Comparison of ENCODE assay signal across 13 mouse cellular contexts in genomic region chr12:102964486-102964885, GRCm38 (mm10).
"Had no signal": no experiment of that assay in that cellular context is flagged by ENCODE, and none has a peak within 500 bp of the region (broad histone marks: within the 10 kb centered on the region; RNA-seq: fewer than 3 reads in every experiment).

No protein-coding gene starts in this region.

- DNase-seq: lung, adult 18-20 months; lung, embryonic 14.5 days; lung, postnatal 10 days; lung, postnatal 4 days; right cerebral cortex, postnatal 14 days; thymus, adult 2 months; thymus, postnatal 25 days; thymus, postnatal 4 days had no signal

- H3K4me2 ChIP-seq: lung, embryonic 14.5 days; midbrain, embryonic 15.5 days; neural tube, embryonic 12.5 days; stomach, embryonic 15.5 days had no signal

- ATAC-seq: midbrain, embryonic 15.5 days had no signal

- H3K9me3 ChIP-seq: midbrain, embryonic 15.5 days; neural tube, embryonic 12.5 days; stomach, embryonic 15.5 days had no signal

- H3K27me3 ChIP-seq: midbrain, embryonic 15.5 days; neural tube, embryonic 12.5 days; stomach, embryonic 15.5 days had no signal

- H3K27ac ChIP-seq: liver, embryonic 14.5 days; midbrain, embryonic 15.5 days; neural tube, embryonic 12.5 days; stomach, embryonic 15.5 days; stomach, postnatal 0 days had no signal

- H3K36me3 ChIP-seq: midbrain, embryonic 15.5 days; neural tube, embryonic 12.5 days; stomach, embryonic 15.5 days had no signal

- H3K4me1 ChIP-seq: stomach, embryonic 15.5 days had no signal

- H3K9ac ChIP-seq: liver, embryonic 14.5 days; lung, embryonic 14.5 days; midbrain, embryonic 15.5 days; neural tube, embryonic 12.5 days; stomach, embryonic 15.5 days had no signal

- H3K4me3 ChIP-seq: midbrain, embryonic 15.5 days; neural tube, embryonic 12.5 days; stomach, embryonic 15.5 days had no signal
